Mouse (Mus musculus): ENCODE results near the gene Gba.

DNA sequence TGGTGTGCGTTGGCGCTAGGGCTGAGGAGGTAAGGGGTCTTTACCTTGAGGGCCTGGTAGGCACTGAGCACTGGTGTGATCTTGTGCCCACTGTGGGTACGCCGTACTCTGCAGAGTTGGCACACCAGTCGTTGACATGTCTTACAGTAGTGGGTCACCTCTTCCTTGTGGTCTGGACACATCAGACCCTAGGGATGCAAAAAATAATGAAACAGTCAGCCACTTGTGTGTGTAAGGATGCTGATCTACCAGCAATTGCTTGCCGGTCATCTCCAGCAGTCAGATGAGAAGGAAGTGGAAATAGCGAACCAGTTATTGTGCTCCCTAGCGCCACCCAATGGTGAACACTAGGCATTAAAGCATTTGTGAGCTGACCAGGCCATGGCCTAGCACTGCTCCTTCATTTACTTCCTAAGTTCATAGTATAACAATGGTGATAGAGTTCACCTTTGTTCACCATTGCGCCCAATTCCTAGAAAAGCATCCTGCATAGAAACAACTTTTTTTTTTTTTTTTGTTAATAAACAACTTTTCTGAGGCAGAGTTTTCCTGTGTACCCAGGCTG lies 39.7 kb downstream of the Gba start:
- no peak for TF ChIP-seq POLR2A (IDR thresholded peaks at IDR 0.05; ENCODE audit: insufficient read length, low read depth)
- TF ChIP-seq USF1 (IDR thresholded peaks at IDR 0.05; ENCODE audit: low read depth) = no peak
- TF ChIP-seq TCF3 (IDR thresholded peaks at IDR 0.05; ENCODE audit: insufficient read length, low read depth) = no peak
- TF ChIP-seq MAX (IDR thresholded peaks at IDR 0.05; ENCODE audit: low read depth) = no peak
- TF ChIP-seq MYOD1 (IDR thresholded peaks at IDR 0.05; ENCODE audit: control insufficient read depth in 1 of 3, insufficient read length in 2 of 3, low read depth in 2 of 3) = no peak
- no peak for TF ChIP-seq E2F4 (IDR thresholded peaks at IDR 0.05; ENCODE audit: insufficient read depth)
- no peak for TF ChIP-seq POLR2AphosphoS2 (IDR thresholded peaks at IDR 0.05; ENCODE audit: insufficient read length, low read depth)
- TF ChIP-seq REST (IDR thresholded peaks at IDR 0.05; ENCODE audit: insufficient read depth, insufficient read length) = no peak
- TF ChIP-seq CEBPB (IDR thresholded peaks at IDR 0.05; ENCODE audit: insufficient read depth, poor library complexity, severe bottlenecking) = no peak
- TF ChIP-seq MYOG (IDR thresholded peaks at IDR 0.05; ENCODE audit: control insufficient read depth in 1 of 3, insufficient read depth in 1 of 3, insufficient read length in 2 of 3, low read depth in 2 of 3) = no peak
- no peak for TF ChIP-seq TCF12 (IDR thresholded peaks at IDR 0.05; ENCODE audit: insufficient read depth, poor library complexity, severe bottlenecking)

Data from myocyte (in vitro differentiated cells).